Mouse (Mus musculus) stomach, embryonic 14.5 days (tissue): ENCODE data around the gene Sh3gl2. TPM values are rescaled to one million over a fixed set of nuclear protein-coding genes. Genes with fewer than 3 reads are reported as not detected.

Source experiments
- ATAC-seq: fragments of 200-750 bp; cut with Nextera tagmentation; 2 replicates; pipeline ENCODE4 v1.8.0; 2017; ENCODE audit warnings: low read depth, moderate TSS enrichment; ENCODE audit not compliant: insufficient number of reproducible peaks, insufficient read depth, low FRiP score
- H3K27ac ChIP-seq: fragments of 300-500 bp; sonication (generic); 2 replicates; pipeline ENCODE4 v1.5.1; 2014; ENCODE audit warnings: mild to moderate bottlenecking, low read length, moderate library complexity, mixed read lengths
- H3K27me3 ChIP-seq: fragments of 300-500 bp; sonication (generic); 2 replicates; pipeline ENCODE4 v1.6.1; 2014; ENCODE audit warnings: low read length, control low read depth, mixed read lengths; ENCODE audit not compliant: control insufficient read depth, insufficient read depth
- H3K36me3 ChIP-seq: fragments of 300-500 bp; sonication (generic); 2 replicates; pipeline ENCODE4 v1.6.1; 2014; ENCODE audit warnings: mild to moderate bottlenecking, control low read depth, low read length, moderate library complexity, mixed read lengths; ENCODE audit not compliant: control insufficient read depth, insufficient read depth
- H3K4me1 ChIP-seq: fragments of 300-500 bp; sonication (generic); 2 replicates; pipeline ENCODE4 v1.6.1; 2014; ENCODE audit warnings: low read length, control low read depth, mixed read lengths; ENCODE audit not compliant: control insufficient read depth, insufficient read depth
- H3K4me2 ChIP-seq: fragments of 300-500 bp; sonication (generic); replicated peaks from 2 replicates; pipeline ENCODE4 v1.6.1; 2014; ENCODE audit warnings: low read depth, low read length, control low read depth
- H3K4me3 ChIP-seq: fragments of 300-500 bp; sonication (generic); 2 replicates; pipeline ENCODE4 v1.5.1; 2014; ENCODE audit warnings: low read depth, low read length, control low read depth
- H3K9ac ChIP-seq: fragments of 300-500 bp; sonication (generic); replicated peaks from 2 replicates; pipeline ENCODE4 v1.6.1; 2014; ENCODE audit warnings: low read depth, mild to moderate bottlenecking, control low read depth, low read length, moderate library complexity, mixed read lengths
- H3K9me3 ChIP-seq: fragments of 300-500 bp; sonication (generic); 2 replicates; pipeline ENCODE4 v1.6.1; 2016; ENCODE audit warnings: low read depth, low read length, control low read depth; ENCODE audit not compliant: control insufficient read depth
- WGBS: fragments of 180-500 bp; shearing (Covaris S2); extraction: QIAGEN DNeasy Blood & Tissue Kit; methylation state at CpG from one replicate; pipeline ENCODE4 v1.1.7; 2014; 5-methylcytosine and 5-hydroxymethylcytosine counted together
- polyA plus RNA-seq: library from polyadenylated mRNA; unstranded; fragments of >200 nt; fragmentation: Nextera tagmentation; extraction: Ambion mirVana; gene quantifications from 2 replicates; pipeline ENCODE4 v1.2.1, GENCODE M21; 2014

Sh3gl2 gene
- polyA plus RNA-seq, 1 experiment from 2014 or later, result 11.2 TPM

- H3K9ac ChIP-seq, result no peak overlapping the region
- WGBS, result 38% methylated on average over 8 of the region's 8 CpGs
- no peak for ATAC-seq
- no peaks in the 10 kb centered on the region for H3K36me3 ChIP-seq
- no peak overlapping the region for H3K27ac ChIP-seq
- no peak overlapping the region for H3K4me3 ChIP-seq
- H3K4me1 ChIP-seq, result no peaks in the 10 kb centered on the region
- no peak overlapping the region for H3K4me2 ChIP-seq
- no peaks in the 10 kb centered on the region for H3K9me3 ChIP-seq
- H3K27me3 ChIP-seq, result no peaks in the 10 kb centered on the region
These were observed 229.8 kb downstream of the Sh3gl2 start for GRCm38 (mm10) chr4:85434734-85435133.

DNA sequence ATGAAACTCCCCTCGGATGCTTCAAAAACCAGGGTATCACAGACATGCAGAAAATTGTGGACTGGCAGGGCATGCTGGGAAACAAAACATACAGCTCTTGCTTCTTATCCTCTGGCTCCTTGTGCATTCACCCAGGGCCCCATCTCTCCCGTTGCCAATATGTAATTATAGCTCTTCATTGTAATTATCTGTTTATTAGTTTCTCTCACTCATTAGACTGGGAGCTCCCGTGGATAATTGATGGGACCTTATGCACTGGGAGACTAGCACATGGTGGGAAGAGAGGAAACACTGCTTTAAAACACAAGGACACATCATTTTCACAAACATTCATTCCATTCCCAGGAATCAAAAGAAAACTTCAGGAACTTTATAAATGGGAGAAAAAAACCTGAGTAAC, 233.9 kb downstream of the Sh3gl2 start:
- ATAC-seq, result no peak
- Histone ChIP-seq H3K9me3 (no peaks in the 10 kb centered on the region), H3K4me1 (no peaks in the 10 kb centered on the region), H3K27me3 (no peaks in the 10 kb centered on the region), H3K4me2 (no peak overlapping the region), H3K9ac (no peak overlapping the region), H3K27ac (no peak overlapping the region), H3K4me3 (no peak overlapping the region), H3K36me3 (no peaks in the 10 kb centered on the region)
- 60% methylated on average over 3 of the region's 3 CpGs for WGBS

GRCm38 (mm10) chr4:85483586-85483985, 278.7 kb downstream of the Sh3gl2 start:
- no peak overlapping the region for H3K27ac ChIP-seq

GRCm38 (mm10) chr4:85486316-85486946, 281.5 kb downstream of the Sh3gl2 start:
- 84% methylated on average over 10 of the region's 10 CpGs for WGBS
- H3K27me3 ChIP-seq, result no peaks in the 10 kb centered on the region
- no peak overlapping the region for H3K9ac ChIP-seq
- no peaks in the 10 kb centered on the region for H3K36me3 ChIP-seq
- H3K4me3 ChIP-seq, result no peak overlapping the region
- H3K27ac ChIP-seq, result no peak overlapping the region
- ATAC-seq, result no peak
- H3K4me1 ChIP-seq, result no peaks in the 10 kb centered on the region
- no peaks in the 10 kb centered on the region for H3K9me3 ChIP-seq
- no peak overlapping the region for H3K4me2 ChIP-seq

More at GRCm38 (mm10) chr4:85483586-85483985, 278.7 kb downstream of the Sh3gl2 start:
- no peaks in the 10 kb centered on the region for H3K9me3 ChIP-seq
- no peaks in the 10 kb centered on the region for H3K4me1 ChIP-seq
- ATAC-seq, result no peak
- H3K36me3 ChIP-seq, result no peaks in the 10 kb centered on the region
- H3K4me3 ChIP-seq, result no peak overlapping the region
- WGBS, result 87% methylated on average over 6 of the region's 6 CpGs
- no peak overlapping the region for H3K9ac ChIP-seq
- H3K4me2 ChIP-seq, result no peak overlapping the region
- no peaks in the 10 kb centered on the region for H3K27me3 ChIP-seq

DNA sequence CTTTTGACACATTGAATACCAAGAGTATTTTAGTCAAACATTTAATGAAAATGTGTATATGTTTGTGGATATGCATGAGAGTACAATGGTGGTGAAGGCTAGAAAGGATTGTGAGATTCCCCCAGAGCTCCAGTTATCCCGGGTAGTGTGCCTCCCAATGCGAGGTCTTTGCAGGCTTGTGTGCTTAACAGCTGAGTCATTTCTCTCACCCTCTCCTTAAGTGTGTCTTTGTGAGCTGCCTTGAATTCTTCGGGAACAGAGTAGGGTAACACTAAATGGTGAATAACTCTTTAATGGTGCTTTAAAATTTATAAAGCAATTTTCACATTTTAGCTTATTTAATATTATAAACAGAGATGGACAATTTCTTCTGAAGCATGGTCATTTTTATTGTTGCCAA, 300.8 kb downstream of the Sh3gl2 start:
- no peak overlapping the region for H3K27ac ChIP-seq
- WGBS, result 59% methylated on average over 3 of the region's 3 CpGs
- H3K4me3 ChIP-seq, result no peak overlapping the region
- H3K4me2 ChIP-seq, result no peak overlapping the region
- no peaks in the 10 kb centered on the region for H3K9me3 ChIP-seq
- ATAC-seq, result no peak
- no peaks in the 10 kb centered on the region for H3K36me3 ChIP-seq
- H3K4me1 ChIP-seq, result no peaks in the 10 kb centered on the region
- no peak overlapping the region for H3K9ac ChIP-seq
- no peaks in the 10 kb centered on the region for H3K27me3 ChIP-seq

DNA sequence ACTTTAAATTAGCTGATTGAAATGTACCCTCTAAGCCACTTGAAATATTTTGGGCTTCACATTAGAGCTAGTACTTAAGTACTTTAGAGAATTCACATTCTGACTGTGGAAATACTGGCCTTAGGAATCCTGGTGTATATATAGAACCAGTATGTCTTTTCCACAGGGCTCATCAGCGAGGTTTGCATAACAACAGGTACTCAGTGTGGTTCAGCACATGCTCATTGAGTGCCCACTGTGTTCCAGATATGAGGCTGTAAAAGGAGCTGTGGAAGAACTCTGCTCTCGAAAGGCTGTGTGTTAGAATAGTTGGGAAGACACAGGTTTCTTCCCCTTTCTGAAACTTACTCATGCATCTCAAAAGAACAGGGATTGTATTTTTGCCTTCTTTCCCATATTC, 302.1 kb downstream of the Sh3gl2 start:
- ATAC-seq, result no peak
- 77% methylated on average over 2 of the region's 2 CpGs for WGBS
- Histone ChIP-seq H3K4me3 (no peak overlapping the region), H3K27me3 (no peaks in the 10 kb centered on the region), H3K4me2 (no peak overlapping the region), H3K36me3 (no peaks in the 10 kb centered on the region), H3K4me1 (no peaks in the 10 kb centered on the region), H3K9ac (no peak overlapping the region), H3K27ac (no peak overlapping the region), H3K9me3 (no peaks in the 10 kb centered on the region)

- no peak for ATAC-seq
- Histone ChIP-seq H3K9me3 (no peaks in the 10 kb centered on the region), H3K9ac (no peak overlapping the region), H3K4me1 (no peaks in the 10 kb centered on the region), H3K36me3 (no peaks in the 10 kb centered on the region), H3K27ac (no peak overlapping the region), H3K27me3 (no peaks in the 10 kb centered on the region), H3K4me3 (no peak overlapping the region), H3K4me2 (no peak overlapping the region)
- 39% methylated on average over 5 of the region's 5 CpGs for WGBS
These were observed 302.6 kb downstream of the Sh3gl2 start for GRCm38 (mm10) chr4:85507491-85507890.

DNA sequence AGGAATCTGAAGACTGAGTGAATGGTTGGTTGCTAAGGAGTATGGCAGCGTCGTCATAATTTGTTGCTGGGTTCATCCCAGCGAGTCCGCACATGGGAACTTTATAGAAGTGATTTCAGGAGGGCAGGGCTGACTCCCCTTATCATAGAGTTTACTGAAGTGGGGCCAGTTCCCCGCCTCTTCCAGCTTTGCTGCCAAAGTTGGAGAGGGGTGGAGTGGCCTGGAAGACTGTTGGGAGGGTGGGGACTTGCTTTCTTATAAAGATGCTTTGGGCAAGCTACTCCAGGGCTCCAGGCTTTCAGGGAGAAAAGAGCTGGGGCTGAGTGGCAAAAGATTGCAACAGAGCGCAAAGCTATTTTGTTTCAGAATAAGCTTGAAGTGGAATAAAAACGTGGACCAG, 308.4 kb downstream of the Sh3gl2 start:
- Histone ChIP-seq H3K27me3 (no peaks in the 10 kb centered on the region), H3K4me2 (peak overlapping the region; percentile 98), H3K36me3 (no peaks in the 10 kb centered on the region), H3K4me1 (no peaks in the 10 kb centered on the region), H3K27ac (no peak overlapping the region), H3K9me3 (no peaks in the 10 kb centered on the region), H3K4me3 (peak overlapping the region; percentile 50), H3K9ac (no peak overlapping the region)
- WGBS, result 28% methylated on average over 7 of the region's 7 CpGs
- ATAC-seq, result no peak

- Histone ChIP-seq H3K4me3 (peak within 1 kb of the TSS; percentile 50), H3K9me3 (no peaks in the 10 kb centered on the region), H3K9ac (peak within 1 kb of the TSS; percentile 28; the same call in 1 of the 2 replicates), H3K4me2 (peak within 1 kb of the TSS; percentile 98), H3K27ac (no peak within 1 kb of the TSS), H3K4me1 (no peaks in the 10 kb centered on the region), H3K36me3 (no peaks in the 10 kb centered on the region), H3K27me3 (no peaks in the 10 kb centered on the region)
- peak; percentile 5; the same call in 1 of the 2 replicates for ATAC-seq
- WGBS, result 3% methylated on average over 9 of the region's 9 CpGs
These were observed 308.9 kb downstream of the Sh3gl2 start, which contains the start of gene Adamtsl1 for GRCm38 (mm10) chr4:85513792-85514191. Adamtsl1 (plus strand) TSS chr4:85514172.
